Mouse (Mus musculus) cerebellum, postnatal 10 days (tissue): ENCODE measurements around the gene Ramp3.

Source experiments
- DNase-seq, 2 experiments: peaks; one replicate each; pipeline ENCODE4 v3.0.0; 2021; ENCODE audit warnings: mixed read lengths in 2 of 2

Ramp3 gene

GRCm38 (mm10) chr11:6658271-6658670 is at the start of gene Ramp3:
Gene Ramp3, plus strand, starts transcription at chr11:6658521.
- DNase-seq = peak; percentile 88

- DNase-seq = no peak
Measured at GRCm38 (mm10) chr11:6615250-6616205, 42.8 kb upstream of the Ramp3 start.

GRCm38 (mm10) chr11:6623704-6624103 is 34.6 kb upstream of the Ramp3 start:
- no peak for DNase-seq

- no peak for DNase-seq
Measured at GRCm38 (mm10) chr11:6624619-6625382, 33.5 kb upstream of the Ramp3 start.

GRCm38 (mm10) chr11:6625478-6626387 is 32.6 kb upstream of the Ramp3 start, which contains the start of gene Tbrg4:
Gene Tbrg4, minus strand, starts transcription at chr11:6626067.
- peak; percentile 97 for DNase-seq

- peak in 1 of 2 experiments; percentile 26 for DNase-seq
Measured at GRCm38 (mm10) chr11:6626388-6626772, 31.9 kb upstream of the Ramp3 start.

GRCm38 (mm10) chr11:6627731-6628130 is 30.6 kb upstream of the Ramp3 start:
- DNase-seq = no peak

GRCm38 (mm10) chr11:6628568-6628967 is 29.8 kb upstream of the Ramp3 start:
- peak; percentile 79 to 83 for DNase-seq

GRCm38 (mm10) chr11:6629655-6630054 is 28.7 kb upstream of the Ramp3 start:
- peak; percentile 58 to 66 for DNase-seq

- DNase-seq = no peak
Measured at GRCm38 (mm10) chr11:6636150-6636549, 22.2 kb upstream of the Ramp3 start.

- no peak for DNase-seq
Measured at GRCm38 (mm10) chr11:6638537-6638936, 19.8 kb upstream of the Ramp3 start, which contains the start of gene Wap. Gene Wap, minus strand, starts transcription at chr11:6638637.

- DNase-seq = no peak
Measured at GRCm38 (mm10) chr11:6639072-6639471, 19.2 kb upstream of the Ramp3 start.

GRCm38 (mm10) chr11:6644566-6644965 is 13.8 kb upstream of the Ramp3 start:
- no peak for DNase-seq

- DNase-seq = peak; percentile 42 to 67
Measured at GRCm38 (mm10) chr11:6647831-6648724, 10.2 kb upstream of the Ramp3 start.

- DNase-seq = no peak
Measured at GRCm38 (mm10) chr11:6650519-6650918, 7.8 kb upstream of the Ramp3 start.

GRCm38 (mm10) chr11:6652978-6653377 is 5.3 kb upstream of the Ramp3 start:
- DNase-seq = peak in 1 of 2 experiments; percentile 43

- peak; percentile 95 to 98 for DNase-seq
Measured at GRCm38 (mm10) chr11:6654903-6655302, 3.4 kb upstream of the Ramp3 start.

GRCm38 (mm10) chr11:6661206-6661605 is 2.9 kb downstream of the Ramp3 start:
- no peak for DNase-seq

GRCm38 (mm10) chr11:6666634-6667033 is 8.3 kb downstream of the Ramp3 start:
- DNase-seq = no peak

GRCm38 (mm10) chr11:6669041-6669440 is 10.7 kb downstream of the Ramp3 start:
- DNase-seq = no peak

- DNase-seq = no peak
Measured at GRCm38 (mm10) chr11:6670044-6670443, 11.7 kb downstream of the Ramp3 start.
